Mouse (Mus musculus): ENCODE measurements around the gene Gm38392. TPM values are rescaled to one million over a fixed set of nuclear protein-coding genes. Genes with fewer than 3 reads are reported as not detected.

Gene Gm38392
- polyA plus RNA-seq, 1 experiment, result 0.22 TPM

GRCm38 (mm10) chr3:88198505-88199020 is 88.4 kb downstream of the Gm38392 start:
- TF ChIP-seq CTCF (conservative IDR thresholded peaks at IDR 0.05; ENCODE audit: insufficient read depth, insufficient read length, low read depth, low read length) (no peak), POLR2A (IDR thresholded peaks at IDR 0.05; ENCODE audit: low read depth, low read length) (no peak)
- no peak for DNase-seq
- no peak overlapping the region for H3K27ac ChIP-seq (ENCODE audit: insufficient read depth, low read depth, low read length)
- 20% methylated on average over 9 of the region's 9 CpGs for WGBS
- no peaks in the 10 kb centered on the region for H3K36me3 ChIP-seq (ENCODE audit: control insufficient read depth, insufficient read depth, low read length)
- H3K4me1 ChIP-seq (ENCODE audit: control insufficient read depth, insufficient read depth, low read length), result no peaks in the 10 kb centered on the region
- H3K4me3 ChIP-seq (ENCODE audit: insufficient read depth, low read depth, low read length), result no peak overlapping the region
- H3K27me3 ChIP-seq (replicated peaks; ENCODE audit: control insufficient read depth, insufficient read depth, low read length), result peaks cover 14% of the 10 kb centered on the region

DNA sequence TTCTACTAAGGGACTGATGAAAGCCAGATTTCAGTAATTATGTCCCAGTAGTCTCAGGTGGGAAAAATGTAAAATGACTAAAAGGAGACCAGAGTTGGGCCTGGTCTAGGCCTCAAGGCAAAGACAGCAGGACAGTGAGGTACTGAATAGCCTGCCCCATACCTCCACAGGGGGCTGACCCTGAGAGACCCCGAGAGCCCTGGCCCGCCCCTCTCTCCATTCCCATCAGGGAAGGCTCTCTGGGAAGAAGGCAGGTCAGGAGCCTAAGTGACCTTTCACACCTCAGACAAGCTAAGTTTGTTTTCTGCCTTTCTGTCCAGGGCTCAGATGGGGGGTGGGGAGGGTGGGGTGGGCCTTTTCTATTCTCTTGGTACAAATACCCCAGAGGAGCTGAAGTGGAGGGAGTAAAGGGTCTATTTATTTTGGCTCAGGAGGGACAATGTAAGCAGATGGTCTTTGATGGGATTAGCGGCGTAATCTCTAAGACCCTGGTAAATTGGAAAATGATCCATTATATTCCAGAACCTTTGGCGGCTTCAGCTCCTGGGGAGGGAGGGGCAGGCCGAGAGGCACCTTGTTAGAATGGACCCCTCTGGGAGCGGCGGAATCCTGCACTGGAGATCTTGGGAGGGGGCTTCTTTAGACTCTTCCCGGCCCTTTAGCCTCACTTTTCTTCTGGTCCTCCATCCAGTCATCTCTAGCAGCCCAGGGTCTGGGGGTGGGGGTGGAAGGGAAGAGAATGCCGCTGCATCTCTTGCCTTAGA is 89.1 kb downstream of the Gm38392 start:
- DNase-seq, result no peak
- Histone ChIP-seq H3K27me3 (replicated peaks; ENCODE audit: control insufficient read depth, insufficient read depth, low read length) (peaks cover 12% of the 10 kb centered on the region), H3K4me1 (ENCODE audit: control insufficient read depth, insufficient read depth, low read length) (no peaks in the 10 kb centered on the region), H3K27ac (ENCODE audit: insufficient read depth, low read depth, low read length) (no peak overlapping the region), H3K4me3 (ENCODE audit: insufficient read depth, low read depth, low read length) (no peak overlapping the region), H3K36me3 (ENCODE audit: control insufficient read depth, insufficient read depth, low read length) (no peaks in the 10 kb centered on the region)
- WGBS, result 41% methylated on average over 10 of the region's 10 CpGs
- TF ChIP-seq POLR2A (IDR thresholded peaks at IDR 0.05; ENCODE audit: low read depth, low read length), result no peak
- TF ChIP-seq CTCF (conservative IDR thresholded peaks at IDR 0.05; ENCODE audit: insufficient read depth, insufficient read length, low read depth, low read length), result no peak

Other genes with a start within 250 kb of the Gm38392 start
- 5.1 and 7.4 TPM in 2 replicates for gene Gpatch4, start 244.1 kb downstream of the Gm38392 start, polyA plus RNA-seq (2012; rRNA removed)
- gene Naxe, start 228.7 kb downstream of the Gm38392 start, polyA plus RNA-seq (2012; rRNA removed), result 141 and 165 TPM in 2 replicates
- 0.15 TPM in 1 of 2 replicates, not detected in the other for gene Ttc24, start 208.9 kb downstream of the Gm38392 start, polyA plus RNA-seq (2012; rRNA removed)
- gene Iqgap3, start 205.2 kb downstream of the Gm38392 start, polyA plus RNA-seq (2012; rRNA removed), result 0.81 and 0.83 TPM in 2 replicates
- 41.8 and 42.7 TPM in 2 replicates for gene Mef2d, start 144.8 kb downstream of the Gm38392 start, polyA plus RNA-seq (2012; rRNA removed)
- 94.4 and 106 TPM in 2 replicates for gene Rhbg, start 32.5 kb downstream of the Gm38392 start, polyA plus RNA-seq (2012; rRNA removed)
- 5.7 and 8.0 TPM in 2 replicates for gene Tsacc, start 9.8 kb upstream of the Gm38392 start, polyA plus RNA-seq (2012; rRNA removed)
- gene Cct3, start 9.9 kb upstream of the Gm38392 start, polyA plus RNA-seq (2012; rRNA removed), result 132 and 157 TPM in 2 replicates
- 426 and 429 TPM in 2 replicates for gene Glmp, start 37.8 kb upstream of the Gm38392 start, polyA plus RNA-seq (2012; rRNA removed)
- gene Tmem79, start 48.9 kb upstream of the Gm38392 start, polyA plus RNA-seq (2012; rRNA removed), result 14.1 and 15.2 TPM in 2 replicates
- 47.8 and 54.6 TPM in 2 replicates for gene Smg5, start 49.0 kb upstream of the Gm38392 start, polyA plus RNA-seq (2012; rRNA removed)
- gene Paqr6, start 77.4 kb upstream of the Gm38392 start, polyA plus RNA-seq (2012; rRNA removed), result 3.6 and 5.9 TPM in 2 replicates
- 3.2 and 3.5 TPM in 2 replicates for gene Bglap3, start 85.5 kb upstream of the Gm38392 start, polyA plus RNA-seq (2012; rRNA removed)
- not detected in 2 replicates for gene Bglap2, start 91.5 kb upstream of the Gm38392 start, polyA plus RNA-seq (2012; rRNA removed)
- 0.61 TPM in 1 of 2 replicates, not detected in the other for gene Bglap, start 97.3 kb upstream of the Gm38392 start, polyA plus RNA-seq (2012; rRNA removed)
- 33.9 and 34.4 TPM in 2 replicates for gene Pmf1, start 123.1 kb upstream of the Gm38392 start, polyA plus RNA-seq (2012; rRNA removed)
- 38.3 and 42.7 TPM in 2 replicates for gene Slc25a44, start 137.9 kb upstream of the Gm38392 start, polyA plus RNA-seq (2012; rRNA removed)
- 176 and 197 TPM in 2 replicates for gene Sema4a, start 174.0 kb upstream of the Gm38392 start, polyA plus RNA-seq (2012; rRNA removed)
- gene Lmna, start 222.7 kb upstream of the Gm38392 start, polyA plus RNA-seq (2012; rRNA removed), result 55.2 and 73.2 TPM in 2 replicates
- 0.61 and 0.63 TPM in 2 replicates for gene Mex3a, start 245.2 kb upstream of the Gm38392 start, polyA plus RNA-seq (2012; rRNA removed)

All from kidney, adult 2 months (tissue).